Mouse (Mus musculus) activated CD4-positive, CD25-positive, alpha-beta regulatory T cell (primary cell): ENCODE results near the gene Cryl1. TPM values are rescaled to one million over a fixed set of nuclear protein-coding genes. Genes with fewer than 3 reads are reported as not detected.

Source experiments
- polyA plus RNA-seq, 2 experiments: library from polyadenylated mRNA; unstranded; fragments of 100-300 nt; shearing (Covaris generic); gene quantifications; one replicate each; pipeline ENCODE4 v1.2.1; 2017

Gene Cryl1
- 10 to 100 TPM; 23.6 to 28.6 TPM for polyA plus RNA-seq

GRCm38 (mm10) chr14:57398065-57398757, at the start of gene Cryl1:
TSS of gene Cryl1 (minus strand) at chr14:57398529.

GRCm38 (mm10) chr14:57423432-57424211, 25.3 kb upstream of the Cryl1 start, which contains the start of gene Ift88:
TSS of gene Ift88 (plus strand) at chr14:57424062.

Other genes starting within 250 kb of the Cryl1 start
- gene Ift88, start 25.5 kb upstream of the Cryl1 start, polyA plus RNA-seq: 1 to 10 TPM; 1.7 to 2.1 TPM
- gene Il17d, start 126.2 kb upstream of the Cryl1 start, polyA plus RNA-seq: under 1 TPM; 0.17 to 0.68 TPM
- 100 to 1,000 TPM; 105 to 120 TPM for gene Eef1akmt1, start 173.1 kb upstream of the Cryl1 start, polyA plus RNA-seq